ENCODE assay signal across 9 mouse cellular contexts in the genomic region with DNA sequence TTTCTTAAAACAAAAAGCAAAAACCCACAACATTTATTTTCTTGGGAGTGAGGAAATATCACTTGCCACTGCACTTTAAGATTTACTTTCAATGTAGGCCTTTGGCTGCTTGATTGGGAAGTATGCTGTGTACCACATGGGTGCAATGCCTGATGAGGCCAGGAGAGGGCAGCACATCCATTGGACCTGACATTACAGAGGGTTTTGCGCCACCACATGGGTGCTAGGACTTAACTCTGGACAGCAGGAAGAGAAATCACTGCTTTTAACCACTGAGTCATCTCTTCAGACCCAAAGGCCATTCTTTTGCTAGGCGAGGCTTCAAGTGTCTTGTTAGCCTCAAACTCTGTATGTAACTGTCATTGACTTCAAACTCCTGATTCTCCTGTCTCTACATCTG. TPM values are rescaled to one million over a fixed set of nuclear protein-coding genes. Genes with fewer than 3 reads are reported as not detected.
DNase-seq lines count a peak whose midpoint lies in the region; ATAC-seq and TF ChIP-seq lines count a peak whose summit lies in the region.
"Had no signal": no experiment of that assay in that cellular context is flagged by ENCODE, and none has a peak within 500 bp of the region (broad histone marks: within the 10 kb centered on the region; RNA-seq: fewer than 3 reads in every experiment).

No protein-coding gene starts in this region.

- DNase-seq in forebrain, postnatal 0 days, result peak; percentile 35
- peak; percentile 70 for DNase-seq in 3T3-L1 (ENCODE audit: low read depth, low spot score)
- DNase-seq in T-cell, adult 2 months (ENCODE audit: low spot score), result peak; percentile 45
- DNase-seq in thymus, postnatal 25 days, result peak; percentile 69
- no peak for DNase-seq in left cerebral cortex, postnatal 10 days (ENCODE audit: extremely low spot score in 1 of 2, low spot score in 2 of 2)

- H3K27me3 ChIP-seq in forebrain, postnatal 0 days (ENCODE audit: insufficient read depth, low read length), result no peaks in the 10 kb centered on the region
- H3K27me3 ChIP-seq in forebrain, embryonic 16.5 days (replicated peaks; ENCODE audit: control insufficient read depth, insufficient read depth, low read length), result no peaks in the 10 kb centered on the region
- H3K27me3 ChIP-seq: limb, embryonic 13.5 days had no signal

- 67% methylated on average over 2 of the region's 2 CpGs for whole genome bisulfite sequencing in forebrain, postnatal 0 days
- WGBS in forebrain, embryonic 16.5 days, result 56% methylated on average over 2 of the region's 2 CpGs

- H3K4me1 ChIP-seq in forebrain, postnatal 0 days (ENCODE audit: insufficient read depth), result no peaks in the 10 kb centered on the region
- H3K4me1 ChIP-seq in forebrain, embryonic 16.5 days (replicated peaks; ENCODE audit: control insufficient read depth, insufficient read depth, low read length), result no peaks in the 10 kb centered on the region
- H3K4me1 ChIP-seq: limb, embryonic 13.5 days had no signal

- no peaks in the 10 kb centered on the region for H3K36me3 ChIP-seq in forebrain, postnatal 0 days (ENCODE audit: insufficient read depth)
- H3K36me3 ChIP-seq in forebrain, embryonic 16.5 days (ENCODE audit: control insufficient read depth, insufficient read depth), result no peaks in the 10 kb centered on the region
- H3K36me3 ChIP-seq: limb, embryonic 13.5 days had no signal

- no peak overlapping the region for H3K9ac ChIP-seq in forebrain, postnatal 0 days
- H3K9ac ChIP-seq in forebrain, embryonic 16.5 days (replicated peaks; ENCODE audit: low read depth, low read length), result no peak overlapping the region
- H3K9ac ChIP-seq: limb, embryonic 13.5 days had no signal

- no peak overlapping the region for H3K4me3 ChIP-seq in forebrain, postnatal 0 days (ENCODE audit: low read depth, low read length)
- H3K4me3 ChIP-seq in forebrain, embryonic 16.5 days (replicated peaks; ENCODE audit: low read length), result no peak overlapping the region
- H3K4me3 ChIP-seq: limb, embryonic 13.5 days had no signal

- H3K4me2 ChIP-seq in forebrain, postnatal 0 days (ENCODE audit: low read depth), result no peak overlapping the region
- no peak overlapping the region for H3K4me2 ChIP-seq in forebrain, embryonic 16.5 days (ENCODE audit: low read length)
- H3K4me2 ChIP-seq: limb, embryonic 13.5 days had no signal

- no peak overlapping the region for H3K27ac ChIP-seq in forebrain, postnatal 0 days (ENCODE audit: low read depth, low read length)
- H3K27ac ChIP-seq in forebrain, embryonic 16.5 days (ENCODE audit: low read length), result no peak overlapping the region
- H3K27ac ChIP-seq: limb, embryonic 13.5 days had no signal

- no peaks in the 10 kb centered on the region for H3K9me3 ChIP-seq in forebrain, postnatal 0 days (ENCODE audit: low read length)
- H3K9me3 ChIP-seq in forebrain, embryonic 16.5 days (ENCODE audit: control insufficient read depth, low read length), result no peaks in the 10 kb centered on the region

- TF ChIP-seq CTCF in forebrain, postnatal 0 days (IDR thresholded peaks at IDR 0.05; ENCODE audit: low read depth), result peak; percentile 72

- no peak for ATAC-seq in forebrain, postnatal 0 days
- ATAC-seq in forebrain, embryonic 16.5 days, result no peak
- ATAC-seq in erythroid progenitor cell, adult 5-6 weeks (replicated peaks; ENCODE audit: low FRiP score, poor library complexity, severe bottlenecking), result peak; percentile 79
- ATAC-seq in megakaryocyte, adult 5-6 weeks (ENCODE audit: poor library complexity, severe bottlenecking), result peak; percentile 89

- intact Hi-C loops in left cerebral cortex, postnatal 10 days (cut with DNase I), result no loop called here

RNA-seq across cellular contexts. Expression of gene Ip6k2, which starts 23.8 kb away (rescaled TPM):
- total RNA-seq in forebrain, postnatal 0 days (2014; rRNA removed), result 136 and 140 TPM in 2 replicates
- 218 and 226 TPM in 2 replicates for polyA plus RNA-seq in forebrain, postnatal 0 days (2015; fragmentation: Nextera tagmentation; extraction: Ambion mirVana)
- 183 and 224 TPM in 2 replicates for polyA plus RNA-seq in forebrain, embryonic 16.5 days (2015; fragmentation: Nextera tagmentation; extraction: Ambion mirVana)
- total RNA-seq in erythroid progenitor cell, adult 5-6 weeks (2015; ENCODE audit: low replicate concordance), result 16.2 and 32.7 TPM in 2 replicates
- 32.5 and 80.9 TPM in 2 replicates for total RNA-seq in erythroid progenitor cell, adult 5-6 weeks (2017; ENCODE audit: low replicate concordance)
- total RNA-seq in megakaryocyte, adult 5-6 weeks (2015), result 10.6 and 15.8 TPM in 2 replicates
- 30.6 and 35.4 TPM in 2 replicates for total RNA-seq in megakaryocyte, adult 5-6 weeks (2017)
- total RNA-seq in left cerebral cortex, postnatal 10 days (2021), result 100 to 1,000 TPM; 165 to 170 TPM

RNA-seq across cellular contexts. Expression of gene Nckipsd, which starts 48.4 kb away (rescaled TPM):
- total RNA-seq in forebrain, postnatal 0 days (2014; rRNA removed), result 27.4 and 27.6 TPM in 2 replicates
- polyA plus RNA-seq in forebrain, postnatal 0 days (2015; fragmentation: Nextera tagmentation; extraction: Ambion mirVana), result 18.6 and 24.5 TPM in 2 replicates
- 20.5 and 35.1 TPM in 2 replicates for polyA plus RNA-seq in forebrain, embryonic 16.5 days (2015; fragmentation: Nextera tagmentation; extraction: Ambion mirVana)
- total RNA-seq in erythroid progenitor cell, adult 5-6 weeks (2015; ENCODE audit: low replicate concordance), result 2.9 and 6.1 TPM in 2 replicates
- total RNA-seq in erythroid progenitor cell, adult 5-6 weeks (2017; ENCODE audit: low replicate concordance), result 9.8 and 20.6 TPM in 2 replicates
- total RNA-seq in megakaryocyte, adult 5-6 weeks (2015), result 13.9 and 19.3 TPM in 2 replicates
- 11.5 and 14.8 TPM in 2 replicates for total RNA-seq in megakaryocyte, adult 5-6 weeks (2017)
- 10 to 100 TPM; 27.7 to 31.7 TPM for total RNA-seq in left cerebral cortex, postnatal 10 days (2021)

Comparison
In these comparisons a context has a peak if more than half of its experiments do, and no peak if none do; other contexts are left out.
1. ATAC-seq: peak in erythroid progenitor cell, adult 5-6 weeks (single experiment) and megakaryocyte, adult 5-6 weeks (single experiment); none in forebrain, postnatal 0 days (single experiment) and forebrain, embryonic 16.5 days (single experiment).
2. DNase-seq: peak in forebrain, postnatal 0 days (single experiment), 3T3-L1 (single experiment), T-cell, adult 2 months (single experiment) and thymus, postnatal 25 days (single experiment); none in left cerebral cortex, postnatal 10 days (0 of 2).